Mouse (Mus musculus) cerebellum, postnatal 25 days (tissue): ENCODE results near the gene Rps7.

Experiments used
- DNase-seq, 2 experiments: peaks; one replicate each; pipeline ENCODE4 v3.0.0; 2021; ENCODE audit warnings: mixed read lengths in 2 of 2

Rps7 gene

DNA sequence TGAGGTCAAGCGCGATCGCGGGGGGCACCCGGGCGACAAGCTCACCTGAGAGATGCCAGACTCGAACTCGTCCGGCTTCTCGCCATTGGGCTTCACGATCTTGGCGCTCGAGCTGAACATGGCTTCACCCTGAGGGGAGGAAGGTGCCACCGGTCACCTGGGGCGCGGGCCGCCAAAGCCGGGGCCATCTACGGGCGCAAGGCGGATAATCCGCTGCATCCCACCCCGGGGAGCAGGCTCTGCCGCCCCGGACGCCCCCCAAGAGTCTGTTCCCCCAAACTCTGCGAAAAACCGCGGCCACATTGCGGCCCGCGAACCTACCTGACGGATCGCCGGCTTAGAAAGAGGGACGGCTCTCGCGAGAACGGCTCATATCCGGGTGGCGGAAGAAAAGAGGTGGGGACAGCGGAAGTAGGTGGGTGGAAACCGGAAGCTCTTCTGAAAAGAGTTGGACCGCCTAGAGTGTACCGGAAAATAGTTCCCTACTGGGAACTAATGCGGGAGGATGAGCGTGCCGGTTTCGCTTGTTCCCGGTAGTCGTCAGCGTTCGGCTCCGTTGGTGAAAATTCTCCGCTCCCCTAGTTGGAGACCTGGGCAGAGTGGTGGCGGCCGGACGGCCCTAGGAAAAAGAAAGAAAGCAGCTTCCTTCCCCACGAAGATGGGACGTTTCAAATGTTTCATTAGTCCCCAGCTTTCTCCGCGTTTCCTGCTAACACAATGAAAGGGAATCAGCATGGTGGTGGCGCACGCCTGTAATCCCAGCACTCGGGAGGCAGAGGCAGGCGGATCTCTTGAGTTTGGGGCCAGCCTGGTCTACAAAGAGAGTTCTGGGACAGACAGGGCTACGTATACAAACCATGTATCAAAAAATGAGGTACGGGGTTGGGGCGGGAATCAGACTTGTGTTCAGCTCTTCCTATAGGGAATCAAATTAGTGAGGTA is at the start of gene Rps7:
Gene Rps7 (minus strand): TSS at position 419 of the 942 bp plus-strand sequence.
- DNase-seq: peak; percentile 94

DNA sequence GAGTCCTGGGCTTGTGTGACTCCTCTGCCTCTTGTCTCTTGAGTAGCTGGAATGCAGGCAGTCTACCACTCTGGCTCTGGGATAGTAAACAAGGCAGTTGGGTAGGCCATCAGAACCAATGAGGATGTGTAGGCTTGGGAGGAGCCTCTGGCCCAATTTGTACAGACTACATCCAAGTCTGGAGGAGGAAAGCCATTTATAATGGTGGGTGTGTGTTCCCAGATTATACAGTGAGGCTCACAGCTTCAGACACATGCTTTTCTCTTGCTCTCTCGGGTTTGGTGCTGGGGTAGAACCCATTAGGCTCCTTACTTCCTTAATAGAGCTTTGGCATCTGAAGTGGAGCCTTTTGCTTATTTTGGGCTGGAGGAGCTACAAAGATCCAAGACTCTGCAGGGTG is 48.9 kb upstream of the Rps7 start:
- DNase-seq: no peak

DNA sequence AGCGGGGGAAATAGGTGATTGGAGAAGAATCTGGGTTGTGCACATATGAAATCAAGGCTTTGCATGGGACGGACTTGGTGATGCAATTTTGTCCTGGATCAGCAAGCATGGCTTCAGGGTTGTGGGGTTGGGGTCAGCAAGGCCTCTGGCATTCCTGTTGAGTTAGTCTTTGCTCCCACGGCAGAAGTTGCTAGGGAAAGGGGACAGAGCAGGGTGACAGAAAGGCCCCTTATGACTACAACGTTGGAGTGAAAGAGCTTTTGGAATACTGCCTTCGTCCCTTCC is 40.1 kb upstream of the Rps7 start:
- DNase-seq: no peak

DNA sequence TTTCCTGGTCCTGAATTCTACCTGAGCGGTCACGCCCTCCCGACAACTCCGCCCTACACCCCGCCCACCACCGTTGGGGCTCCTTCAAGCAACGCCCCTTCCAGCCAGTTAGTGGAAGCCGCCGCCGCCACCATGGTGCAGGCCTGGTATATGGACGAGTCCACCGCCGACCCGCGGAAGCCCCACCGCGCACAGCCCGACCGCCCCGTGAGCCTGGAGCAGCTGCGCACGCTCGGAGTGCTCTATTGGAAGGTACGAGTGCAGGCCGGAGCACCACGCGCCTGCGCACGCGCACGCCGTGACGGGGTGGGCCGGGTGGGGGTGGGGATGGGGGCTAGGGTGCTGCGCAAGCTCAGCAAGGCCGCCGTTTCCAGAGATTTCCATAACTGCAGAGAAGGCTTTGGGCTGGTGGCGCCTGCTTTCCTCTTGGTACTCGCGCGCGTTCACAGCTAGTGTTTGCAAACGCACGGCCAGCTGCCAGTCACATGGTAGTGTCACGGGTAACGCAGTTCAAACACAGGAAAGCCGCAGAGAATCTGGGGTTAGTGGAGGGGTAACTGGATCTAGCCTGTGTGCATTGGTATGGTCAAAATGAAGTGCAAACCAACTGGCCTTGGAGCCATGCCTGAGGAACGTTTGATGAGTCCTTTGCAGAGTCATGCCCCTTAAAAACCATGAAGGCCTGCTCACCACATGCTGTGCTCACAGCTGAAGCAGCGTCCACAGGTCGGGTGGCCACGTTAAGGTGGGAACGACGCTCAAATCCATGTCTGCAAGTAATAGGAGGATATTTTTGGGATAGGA is 39.6 kb upstream of the Rps7 start, which contains the start of gene Adi1:
Gene Adi1 (plus strand): TSS at position 111 of the 804 bp plus-strand sequence.
- DNase-seq: peak; percentile 88

DNA sequence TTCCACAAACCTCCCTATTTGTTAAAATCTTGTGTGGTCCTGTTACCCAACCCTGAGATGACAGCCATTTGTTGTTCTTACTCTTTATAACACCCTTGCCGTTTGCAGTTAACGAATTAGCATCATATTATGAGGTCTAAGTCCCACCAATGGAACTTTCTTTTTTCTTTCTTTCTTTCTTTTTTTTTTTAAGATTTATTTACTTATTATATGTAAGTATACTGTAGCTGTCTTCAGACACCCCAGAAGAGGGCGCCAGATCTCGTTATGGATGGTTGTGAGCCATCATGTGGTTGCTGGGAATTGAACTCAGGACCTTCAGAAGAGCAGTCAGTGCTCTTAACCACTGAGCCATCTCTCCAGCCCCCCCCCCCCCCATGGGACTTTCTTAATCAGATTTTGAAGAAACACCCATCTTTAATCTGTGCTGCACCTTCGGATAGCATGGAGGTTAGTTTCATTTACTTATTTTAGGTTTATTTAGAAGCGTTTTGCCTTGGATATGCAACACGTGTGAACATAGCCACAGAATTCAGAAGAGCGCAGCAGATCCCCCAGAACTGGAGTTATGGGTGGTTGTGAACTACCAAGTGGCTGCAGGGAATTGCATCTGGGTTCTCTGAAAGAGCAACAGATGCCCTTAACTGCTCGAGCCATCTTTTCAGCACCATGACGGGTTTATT is 38.4 kb upstream of the Rps7 start:
- DNase-seq: no peak

DNA sequence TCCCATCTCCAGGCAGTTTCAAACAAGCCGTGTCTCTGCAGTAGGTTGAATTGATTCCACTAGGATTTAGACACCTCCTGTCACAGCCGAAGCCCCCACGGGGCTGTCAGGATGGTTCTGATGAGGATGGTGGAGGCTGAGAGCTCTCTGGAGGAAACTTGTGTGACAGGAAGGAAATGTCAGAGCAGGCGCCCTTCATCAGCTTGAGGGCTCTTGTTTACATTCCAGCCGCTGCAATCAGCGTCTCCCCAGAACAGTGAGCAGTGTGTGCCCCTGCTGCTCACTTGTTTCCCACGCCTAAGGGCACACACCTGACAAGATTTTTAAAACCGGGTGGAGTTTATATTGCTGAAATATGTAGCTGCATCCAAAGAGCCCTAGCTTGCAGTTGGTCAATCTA is 31.5 kb upstream of the Rps7 start:
- no peak for DNase-seq

DNA sequence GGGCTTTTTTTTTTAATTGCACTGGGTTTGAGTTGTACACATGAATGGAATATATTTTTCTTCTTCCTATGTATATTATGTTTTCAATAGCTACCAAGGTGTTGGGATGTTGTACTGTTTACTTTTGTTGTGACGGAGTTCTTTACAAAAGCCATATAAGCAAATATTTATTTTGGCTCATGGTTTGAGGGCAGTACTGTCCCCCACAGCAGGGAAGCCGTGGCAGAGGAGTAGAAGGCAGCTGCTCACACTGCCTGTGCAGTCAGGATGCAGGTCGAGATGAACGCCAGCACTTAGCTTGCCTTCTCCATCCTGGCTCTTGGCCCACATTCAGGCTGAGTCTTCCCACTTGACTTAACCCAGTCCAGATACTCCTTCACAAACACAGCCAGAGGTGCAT is 31.0 kb upstream of the Rps7 start:
- DNase-seq: no peak

DNA sequence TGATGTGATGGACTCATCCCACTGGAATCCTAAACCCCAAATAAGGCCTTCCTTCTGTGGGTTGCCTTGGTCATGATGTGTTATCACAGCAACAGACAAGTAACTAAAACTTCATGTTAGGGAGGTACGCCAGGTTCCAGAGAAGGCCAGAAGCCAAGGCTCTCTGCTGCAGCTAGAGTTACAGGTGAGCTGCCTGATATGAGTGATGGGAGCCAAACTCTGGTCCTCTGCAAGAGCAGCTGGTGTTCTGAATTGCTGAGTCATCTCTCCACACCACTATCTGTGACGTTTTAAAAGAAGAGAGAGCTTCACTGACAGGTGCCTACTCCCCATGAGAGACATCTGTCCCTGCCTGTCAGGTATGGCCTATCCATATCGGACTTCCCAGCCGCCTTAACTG is 26.9 kb upstream of the Rps7 start:
- DNase-seq: no peak

DNA sequence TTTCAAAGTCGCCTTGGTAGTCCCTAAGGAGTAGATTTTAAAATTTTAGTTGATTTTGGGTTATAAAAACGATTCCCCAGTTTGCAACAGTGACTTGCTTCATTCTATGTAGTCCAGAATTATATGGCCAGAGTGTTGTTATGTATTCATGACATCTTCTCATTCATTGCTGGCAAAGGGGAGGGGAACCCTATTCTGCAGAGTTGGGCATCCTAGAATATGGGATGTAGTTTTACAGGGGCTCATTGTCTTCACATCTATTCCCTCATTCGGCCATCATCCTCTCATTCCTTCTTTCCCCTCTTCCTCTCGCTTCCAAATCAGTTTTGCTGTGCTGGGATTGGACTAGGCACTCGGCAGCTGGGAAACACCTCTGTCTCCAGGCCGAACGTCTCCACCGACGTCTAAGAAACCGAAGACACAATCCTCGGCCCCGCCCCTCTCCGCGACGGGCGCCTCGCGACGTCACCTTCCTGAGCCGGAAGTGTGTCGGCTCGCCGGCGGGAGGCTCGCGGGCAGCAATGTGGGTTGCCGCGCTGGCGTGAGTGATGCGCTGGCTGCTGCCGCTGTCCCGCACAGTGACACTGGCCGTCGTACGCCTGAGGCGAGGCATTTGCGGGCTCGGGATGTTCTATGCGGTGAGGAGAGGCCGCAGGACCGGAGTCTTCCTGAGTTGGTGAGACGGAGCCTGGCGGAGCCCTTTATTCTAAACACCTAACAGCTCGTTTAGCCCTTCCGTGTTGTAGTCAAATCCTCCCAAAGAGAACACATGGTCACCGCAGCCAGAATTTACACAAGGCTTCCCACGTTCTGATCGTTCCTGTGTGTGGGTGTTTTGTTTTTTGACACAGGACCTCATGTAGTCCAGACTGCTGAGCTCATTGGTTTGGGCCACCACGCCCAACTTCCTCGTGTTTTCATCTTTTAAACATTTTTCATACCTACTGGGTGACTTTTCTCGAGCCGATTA is 13.7 kb upstream of the Rps7 start, which contains the start of gene Rnaseh1:
Gene Rnaseh1 (plus strand): TSS at position 462 of the 970 bp plus-strand sequence.
- DNase-seq: peak; percentile 91 to 95

DNA sequence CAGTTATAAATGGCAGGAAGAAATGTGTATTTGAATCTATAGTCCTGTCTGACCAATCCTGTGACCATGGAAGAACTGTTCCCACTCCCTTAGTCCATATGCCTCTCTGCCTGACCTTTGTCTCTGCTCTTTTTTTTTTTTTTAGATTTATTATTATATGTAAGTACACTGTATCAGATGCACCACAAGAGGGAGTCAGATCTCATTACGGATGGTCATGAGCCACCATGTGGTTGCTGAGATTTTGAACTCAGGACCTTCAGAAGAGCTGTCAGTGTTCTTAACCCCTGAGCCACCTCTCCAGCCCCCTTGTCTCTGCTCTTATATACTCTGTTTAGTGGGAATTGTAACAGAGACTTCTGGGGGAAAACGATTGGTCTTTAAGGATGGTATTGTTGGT is 3.0 kb upstream of the Rps7 start:
- no peak for DNase-seq

DNA sequence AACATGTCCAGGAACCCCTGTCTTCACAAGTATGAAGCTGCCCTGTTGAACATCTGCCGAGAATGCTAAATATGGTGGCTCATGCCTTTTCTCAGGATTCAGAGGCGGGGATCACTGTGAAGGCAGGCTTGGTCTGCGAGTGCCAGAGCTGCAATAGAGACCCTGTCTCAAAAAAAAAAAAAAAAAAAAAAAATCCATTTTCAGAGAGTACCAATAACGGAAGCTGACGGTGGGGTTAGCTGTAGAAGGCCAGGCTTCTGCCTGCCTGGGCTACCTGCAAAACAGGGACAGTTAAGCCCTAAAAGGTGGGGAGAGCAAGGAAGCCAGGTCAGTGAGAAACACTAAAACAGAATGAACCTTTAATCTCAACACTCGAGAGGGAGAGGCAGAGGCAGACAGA is 790 bp upstream of the Rps7 start:
- DNase-seq: no peak

DNA sequence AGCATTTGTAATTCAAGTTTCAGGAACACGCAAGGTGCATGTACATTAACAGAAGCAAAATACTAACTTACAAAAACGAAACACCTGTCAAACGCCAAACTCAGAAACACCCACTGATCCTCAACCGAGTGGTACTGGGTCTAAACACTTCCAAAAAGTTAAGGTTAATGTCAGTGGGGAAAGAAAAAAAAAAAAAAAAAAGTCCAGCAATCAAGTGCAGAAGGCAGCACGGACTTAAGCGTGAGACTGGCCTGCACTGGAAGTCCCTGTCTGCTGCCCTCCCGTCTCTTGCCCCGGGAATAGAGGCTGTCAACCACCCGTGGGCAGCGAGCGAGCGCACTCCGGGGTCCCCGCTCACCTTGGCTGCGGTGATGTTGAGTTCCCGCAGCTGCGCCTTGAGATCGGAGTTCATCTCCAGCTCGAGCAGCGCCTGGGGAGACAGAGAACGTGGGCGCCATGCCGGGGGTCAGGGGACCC is 657 bp downstream of the Rps7 start:
- no peak for DNase-seq

DNA sequence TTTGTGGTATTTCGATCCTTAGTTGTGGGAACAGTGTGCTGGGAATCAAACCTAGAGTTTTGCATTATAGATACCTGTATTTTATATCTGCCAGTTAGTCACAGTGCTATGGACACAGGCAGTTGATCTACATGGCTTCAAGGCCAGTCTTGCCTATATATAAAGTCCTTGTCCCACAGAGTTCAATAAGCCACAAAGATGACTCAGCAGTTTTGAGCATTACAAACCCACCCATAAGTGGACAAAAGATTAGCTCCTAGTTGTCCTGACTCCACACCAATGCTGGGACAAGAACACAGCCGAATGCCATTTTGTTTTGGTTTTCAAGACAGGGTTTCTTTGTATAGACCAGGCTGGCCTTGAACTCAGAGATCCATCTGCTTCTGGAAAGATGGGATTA is 7.3 kb downstream of the Rps7 start:
- no peak for DNase-seq

DNA sequence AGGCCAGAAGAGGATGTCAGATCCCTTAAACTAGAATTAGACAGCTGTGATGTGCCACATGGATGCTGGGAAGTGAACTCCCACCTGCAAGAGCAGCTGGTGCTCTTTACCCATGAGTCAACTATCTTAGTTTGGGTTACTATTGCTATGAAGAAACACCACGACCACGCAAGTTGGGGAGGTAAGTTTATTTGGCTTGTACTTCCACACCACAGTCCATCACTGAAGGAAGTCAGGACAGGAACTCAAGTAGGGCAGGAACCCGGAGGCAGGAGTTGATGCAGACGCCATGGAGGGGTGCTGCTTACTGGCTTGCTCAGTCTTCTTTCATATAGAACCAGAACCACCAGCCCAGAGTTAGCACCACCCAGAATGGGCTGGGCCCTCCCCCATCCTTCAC is 8.7 kb downstream of the Rps7 start:
- DNase-seq: no peak

DNA sequence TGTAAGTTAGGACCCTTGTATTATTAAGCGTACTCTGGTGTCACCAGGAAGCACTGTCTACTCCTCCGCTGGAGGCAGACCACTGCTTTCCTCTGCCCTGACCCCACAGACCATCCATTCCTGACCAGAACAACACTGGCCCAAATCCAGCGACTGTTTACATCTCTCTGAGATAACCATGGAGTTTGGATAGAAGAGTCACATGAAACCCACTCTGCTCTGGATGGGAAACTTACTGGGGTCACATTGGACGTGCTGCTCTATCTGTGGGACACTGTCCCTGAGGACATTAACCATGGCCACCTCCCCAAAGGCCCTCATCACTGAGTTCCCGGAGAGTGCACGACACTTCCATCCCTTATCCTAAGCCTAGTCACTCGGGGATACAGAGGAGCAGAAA is 10.3 kb downstream of the Rps7 start:
- no peak for DNase-seq

DNA sequence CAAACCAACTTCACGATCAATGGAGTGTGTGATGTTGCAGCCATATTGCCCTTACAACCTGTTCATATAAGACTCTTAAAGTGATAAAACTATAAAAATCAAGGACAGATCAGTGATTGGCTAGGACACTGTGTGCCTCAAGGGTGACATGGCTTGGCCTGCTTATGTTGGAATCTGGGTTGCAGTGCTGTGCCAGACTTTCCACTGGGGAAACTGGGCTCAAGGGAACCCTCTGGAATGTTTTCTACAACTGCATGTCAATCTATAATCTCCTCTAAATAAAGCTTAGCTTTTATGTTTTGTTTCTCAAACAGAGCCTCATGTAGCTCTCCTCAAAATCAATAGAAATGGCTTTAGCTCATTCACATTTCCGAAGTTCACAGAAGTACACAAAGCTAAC is 11.5 kb downstream of the Rps7 start:
- DNase-seq: no peak

DNA sequence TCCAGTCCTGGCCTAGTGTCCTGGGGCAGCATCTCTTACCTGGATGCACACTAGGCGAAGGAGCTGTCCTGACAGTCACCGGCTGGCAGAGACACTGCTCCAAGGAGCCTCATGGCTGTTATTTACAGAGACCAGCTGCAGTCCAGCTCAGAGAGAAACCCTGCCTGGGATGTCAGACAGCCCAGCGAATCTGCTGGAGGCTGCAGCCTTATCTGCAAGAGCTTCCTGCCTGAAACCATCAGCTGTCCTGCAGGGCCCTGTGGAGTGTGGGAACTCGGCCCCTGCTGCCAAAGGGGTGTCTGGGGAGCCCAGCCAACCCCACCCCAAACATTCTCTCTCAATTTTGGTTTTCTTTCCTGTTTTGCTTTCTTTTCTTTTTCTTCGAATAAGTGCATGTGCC is 12.6 kb downstream of the Rps7 start, which contains the start of gene Colec11:
Gene Colec11 (minus strand): TSS at position 183 of the 400 bp plus-strand sequence.
- DNase-seq: no peak

DNA sequence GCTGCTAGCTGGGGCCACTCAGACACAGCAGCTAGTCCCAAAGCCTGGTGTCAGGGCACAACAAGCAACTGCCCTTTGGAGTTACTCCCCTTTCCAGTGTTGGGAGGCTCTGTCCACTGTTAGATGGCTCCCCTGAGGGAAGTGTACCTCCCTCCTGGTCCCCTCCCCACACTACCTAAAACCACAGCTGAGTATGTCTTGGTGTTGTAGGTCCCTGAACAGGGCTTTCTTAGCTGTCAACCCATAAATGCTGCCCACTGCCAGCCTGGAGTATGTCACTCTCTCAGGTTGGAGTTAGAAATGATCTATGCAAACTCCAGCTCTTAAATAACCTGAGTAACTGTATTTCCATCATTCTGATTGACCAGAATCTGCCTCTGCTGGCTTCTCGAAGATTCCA is 13.1 kb downstream of the Rps7 start:
- DNase-seq: no peak

DNA sequence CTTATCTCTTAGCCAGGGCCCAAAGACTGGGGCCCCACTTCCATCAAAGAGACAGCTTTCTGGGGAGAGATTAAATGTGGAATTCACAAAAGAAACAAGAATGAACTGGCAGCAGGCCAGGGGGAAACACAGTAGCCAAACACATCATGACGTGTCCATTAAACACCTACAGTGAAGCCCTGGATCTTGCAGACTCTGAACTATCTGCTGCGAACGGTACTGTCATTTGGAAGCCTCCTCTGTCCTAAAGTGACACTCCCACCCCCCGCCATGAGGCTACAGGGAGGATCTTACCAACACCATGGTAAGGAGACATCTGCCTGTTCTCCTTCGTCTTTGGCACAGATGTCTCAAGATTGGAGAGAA is 13.6 kb downstream of the Rps7 start:
- DNase-seq: no peak

DNA sequence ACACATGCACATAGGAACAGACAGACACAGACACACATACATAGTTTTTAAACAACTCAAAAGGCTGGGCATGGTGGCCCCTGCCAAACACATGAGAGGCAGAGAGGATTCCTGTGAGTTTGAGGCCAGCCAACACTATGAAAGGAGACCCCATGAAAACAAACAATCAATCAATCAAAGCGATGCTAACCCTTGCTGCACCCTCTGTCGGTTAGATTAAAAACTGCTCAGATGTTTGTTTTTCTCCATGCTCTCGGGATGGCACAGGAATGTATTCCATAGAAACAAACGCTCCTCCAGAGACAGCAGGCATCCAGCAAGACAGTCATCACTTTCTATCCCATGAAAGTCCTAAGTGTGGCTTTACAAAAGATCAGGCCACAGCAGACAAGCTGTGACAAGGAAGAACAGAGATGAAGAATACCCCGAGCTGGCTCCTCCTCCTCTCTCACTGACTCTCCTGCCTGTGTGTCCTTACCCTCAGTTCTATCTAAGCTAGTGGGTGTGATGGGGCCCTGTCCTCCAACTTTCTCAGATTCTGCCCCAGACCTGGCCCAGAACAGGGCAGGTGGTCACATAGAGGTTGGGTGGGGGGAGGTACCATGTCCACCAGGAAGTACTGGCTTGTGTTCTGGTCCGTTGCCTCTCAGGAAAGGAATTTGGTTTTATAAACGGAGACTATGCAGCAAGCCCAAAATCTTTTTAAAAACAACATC is 14.1 kb downstream of the Rps7 start:
- no peak for DNase-seq

DNA sequence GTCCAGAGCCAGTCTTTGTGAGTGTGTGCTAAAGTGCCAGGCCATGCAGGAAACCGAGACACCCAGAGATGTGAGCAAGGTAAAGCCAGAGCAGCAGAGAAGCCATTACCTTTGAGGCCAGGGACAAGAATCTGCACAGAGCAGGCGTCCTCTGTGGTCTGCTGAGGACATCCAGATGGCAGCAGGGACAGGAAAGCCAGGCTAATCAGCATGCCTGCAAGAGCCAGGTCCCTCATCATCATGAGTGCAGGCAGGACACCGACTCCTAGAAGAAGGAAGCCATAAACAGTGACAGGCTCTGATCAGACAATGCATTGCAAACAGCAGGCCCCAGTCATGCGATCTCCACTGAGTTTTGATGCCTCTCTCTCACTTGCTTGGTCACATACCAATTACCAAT is 18.5 kb downstream of the Rps7 start:
- DNase-seq: no peak
